Mouse (Mus musculus): ENCODE measurements around the gene Tgm2. TPM values are rescaled to one million over a fixed set of nuclear protein-coding genes. Genes with fewer than 3 reads are reported as not detected.

Tgm2 gene
- polyA plus RNA-seq, 1 experiment: 19.0 TPM

GRCm38 (mm10) chr2:158113591-158114257 lies 32.5 kb downstream of the Tgm2 start:
- 60% methylated on average over 9 of the region's 9 CpGs for WGBS
- H3K4me3 ChIP-seq (replicated peaks; ENCODE audit: control insufficient read depth, low read depth, low read length): no peak overlapping the region
- H3K4me1 ChIP-seq (ENCODE audit: control insufficient read depth, insufficient read depth, low read length): no peaks in the 10 kb centered on the region; the same call in 1 of the 2 replicates
- TF ChIP-seq POLR2A (IDR thresholded peaks at IDR 0.05; ENCODE audit: borderline replicate concordance, control insufficient read depth, low read depth, low read length) (no peak), CTCF (IDR thresholded peaks at IDR 0.05; ENCODE audit: control insufficient read depth, insufficient read depth, low read length) (no peak)
- H3K27ac ChIP-seq (ENCODE audit: control insufficient read depth, insufficient read depth, low read depth, low read length, poor library complexity): no peak overlapping the region

GRCm38 (mm10) chr2:158109516-158109915 lies 36.7 kb downstream of the Tgm2 start:
- 20% methylated on average over 8 of the region's 8 CpGs for WGBS
- TF ChIP-seq CTCF (IDR thresholded peaks at IDR 0.05; ENCODE audit: control insufficient read depth, insufficient read depth, low read length) (no peak), POLR2A (IDR thresholded peaks at IDR 0.05; ENCODE audit: borderline replicate concordance, control insufficient read depth, low read depth, low read length) (no peak)
- Histone ChIP-seq H3K4me1 (ENCODE audit: control insufficient read depth, insufficient read depth, low read length) (no peaks in the 10 kb centered on the region), H3K27ac (ENCODE audit: control insufficient read depth, insufficient read depth, low read depth, low read length, poor library complexity) (no peak overlapping the region), H3K4me3 (replicated peaks; ENCODE audit: control insufficient read depth, low read depth, low read length) (no peak overlapping the region)

DNA sequence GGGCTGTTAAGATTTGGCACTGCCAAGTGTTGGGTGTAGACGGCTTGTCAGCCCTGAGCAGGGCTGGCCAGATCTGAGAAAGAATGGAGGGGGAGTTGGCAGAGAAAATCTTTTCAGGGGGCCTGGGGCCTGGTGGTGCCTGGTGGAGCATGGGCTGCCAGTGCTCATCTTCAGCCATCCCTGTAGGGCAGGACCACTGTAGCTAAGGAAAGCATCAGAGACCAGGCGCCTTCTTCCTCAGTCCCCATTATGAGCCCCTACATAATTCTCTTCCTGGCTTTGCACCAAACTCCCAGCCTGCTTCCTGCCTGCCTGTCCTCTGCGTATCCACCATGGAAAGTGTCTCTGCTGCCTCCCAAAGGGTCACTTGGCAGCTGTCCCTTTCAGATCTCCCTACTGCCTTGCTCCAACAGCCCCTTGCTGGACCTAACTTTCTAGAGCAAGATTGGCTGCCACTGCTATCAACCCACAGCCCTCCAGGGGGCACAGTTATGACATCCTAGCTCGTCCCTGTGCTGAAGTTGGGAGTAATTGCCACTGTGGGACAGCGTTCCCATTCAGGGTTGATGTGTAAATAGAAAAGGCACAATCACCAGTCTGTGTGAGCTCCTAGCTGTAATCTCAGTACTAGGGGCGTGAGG lies 39.2 kb downstream of the Tgm2 start:
- 42% methylated on average over 6 of the region's 6 CpGs for WGBS
- TF ChIP-seq CTCF (IDR thresholded peaks at IDR 0.05; ENCODE audit: control insufficient read depth, insufficient read depth, low read length) (peak; percentile 70), POLR2A (IDR thresholded peaks at IDR 0.05; ENCODE audit: borderline replicate concordance, control insufficient read depth, low read depth, low read length) (no peak)
- H3K4me1 ChIP-seq (ENCODE audit: control insufficient read depth, insufficient read depth, low read length): no peaks in the 10 kb centered on the region
- no peak overlapping the region for H3K4me3 ChIP-seq (replicated peaks; ENCODE audit: control insufficient read depth, low read depth, low read length)
- H3K27ac ChIP-seq (ENCODE audit: control insufficient read depth, insufficient read depth, low read depth, low read length, poor library complexity): no peak overlapping the region

DNA sequence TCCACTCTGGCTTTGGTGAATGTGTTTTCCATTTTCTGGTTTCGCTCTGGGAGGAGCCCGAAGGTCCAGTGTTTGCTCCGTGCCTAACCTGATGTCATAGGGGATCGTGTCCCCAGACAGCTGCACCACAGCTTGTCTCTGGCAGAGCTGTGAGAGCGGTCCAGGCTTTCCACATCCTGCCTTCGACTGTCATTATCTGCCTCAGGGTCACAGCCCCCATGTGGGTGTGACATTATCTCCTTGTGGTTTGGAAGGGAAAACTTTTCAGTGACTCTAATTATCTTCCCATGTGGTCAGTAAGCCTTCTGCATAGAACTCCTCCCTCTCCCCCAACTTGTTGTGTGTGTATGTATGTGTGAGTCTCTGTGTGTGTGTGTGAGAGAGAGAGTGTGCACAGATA lies 40.6 kb downstream of the Tgm2 start:
- Histone ChIP-seq H3K4me1 (ENCODE audit: control insufficient read depth, insufficient read depth, low read length) (no peaks in the 10 kb centered on the region), H3K4me3 (replicated peaks; ENCODE audit: control insufficient read depth, low read depth, low read length) (no peak overlapping the region), H3K27ac (ENCODE audit: control insufficient read depth, insufficient read depth, low read depth, low read length, poor library complexity) (no peak overlapping the region)
- 60% methylated on average over 6 of the region's 6 CpGs for WGBS
- no peak for TF ChIP-seq POLR2A (IDR thresholded peaks at IDR 0.05; ENCODE audit: borderline replicate concordance, control insufficient read depth, low read depth, low read length)
- no peak for TF ChIP-seq CTCF (IDR thresholded peaks at IDR 0.05; ENCODE audit: control insufficient read depth, insufficient read depth, low read length)

DNA sequence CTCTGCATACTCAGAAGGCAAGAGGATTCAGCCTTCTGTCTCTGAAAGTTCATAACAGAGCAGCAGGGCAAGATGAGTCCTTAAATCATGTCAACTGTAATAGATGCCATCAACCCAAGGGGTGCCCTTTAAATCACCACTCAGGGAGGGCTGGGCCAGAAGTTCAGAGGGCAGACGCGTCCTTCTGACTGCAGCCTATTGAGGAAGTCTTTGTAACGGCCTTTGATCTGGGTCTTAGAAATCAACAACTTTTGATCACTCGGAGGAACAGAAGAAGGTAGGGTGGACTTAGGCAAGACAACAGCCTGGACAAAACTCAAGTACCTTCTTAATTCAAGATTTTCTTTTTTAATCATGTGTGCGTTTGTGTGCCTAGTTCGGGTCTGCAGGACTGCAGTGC lies 41.3 kb downstream of the Tgm2 start:
- H3K4me1 ChIP-seq (ENCODE audit: control insufficient read depth, insufficient read depth, low read length): no peaks in the 10 kb centered on the region
- 79% methylated on average over 6 of the region's 6 CpGs for WGBS
- TF ChIP-seq POLR2A (IDR thresholded peaks at IDR 0.05; ENCODE audit: borderline replicate concordance, control insufficient read depth, low read depth, low read length) (no peak), CTCF (IDR thresholded peaks at IDR 0.05; ENCODE audit: control insufficient read depth, insufficient read depth, low read length) (no peak)
- no peak overlapping the region for H3K27ac ChIP-seq (ENCODE audit: control insufficient read depth, insufficient read depth, low read depth, low read length, poor library complexity)
- no peak overlapping the region for H3K4me3 ChIP-seq (replicated peaks; ENCODE audit: control insufficient read depth, low read depth, low read length)

DNA sequence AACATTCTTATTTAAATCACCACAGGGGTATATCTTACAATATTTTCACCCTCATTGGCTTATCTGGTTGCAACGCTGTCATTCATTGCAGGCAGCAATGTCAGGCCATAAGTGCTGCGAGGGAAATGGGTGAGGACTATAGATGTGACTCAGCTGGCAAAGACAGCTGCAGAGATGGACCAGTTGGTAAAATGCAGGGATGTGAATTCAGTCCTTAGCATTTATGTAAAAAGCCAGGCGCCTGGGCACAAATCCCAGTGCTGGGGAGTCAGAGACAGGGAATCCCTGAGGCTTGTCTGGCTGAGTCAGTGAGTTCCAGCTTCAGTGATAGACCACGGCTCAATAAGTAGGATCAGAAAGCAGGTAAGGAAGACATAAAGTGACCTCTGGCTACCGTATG lies 44.5 kb downstream of the Tgm2 start:
- H3K4me1 ChIP-seq (ENCODE audit: control insufficient read depth, insufficient read depth, low read length): no peaks in the 10 kb centered on the region
- WGBS: 82% methylated on average over 5 of the region's 5 CpGs
- H3K4me3 ChIP-seq (replicated peaks; ENCODE audit: control insufficient read depth, low read depth, low read length): no peak overlapping the region
- TF ChIP-seq CTCF (IDR thresholded peaks at IDR 0.05; ENCODE audit: control insufficient read depth, insufficient read depth, low read length) (no peak), POLR2A (IDR thresholded peaks at IDR 0.05; ENCODE audit: borderline replicate concordance, control insufficient read depth, low read depth, low read length) (no peak)
- no peak overlapping the region for H3K27ac ChIP-seq (ENCODE audit: control insufficient read depth, insufficient read depth, low read depth, low read length, poor library complexity)

DNA sequence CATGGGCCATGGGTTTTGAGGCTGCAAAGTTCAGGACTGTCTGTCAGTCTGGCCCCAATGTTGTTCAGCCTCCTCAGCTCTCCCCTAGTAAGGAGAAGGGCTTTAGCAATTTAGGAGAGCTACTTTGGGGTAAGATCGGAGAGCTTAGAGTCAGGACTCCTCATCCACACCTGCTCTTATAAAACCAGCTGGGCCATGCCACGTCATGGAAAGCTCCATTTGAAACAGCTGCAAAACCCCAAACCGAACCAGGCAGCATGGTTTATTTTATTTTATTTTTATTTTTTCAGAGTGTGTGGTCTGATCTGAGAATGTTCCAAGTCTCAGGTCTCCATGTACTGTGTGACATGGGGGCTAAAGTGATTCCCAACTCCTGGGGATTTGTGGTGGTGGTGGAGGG lies 46.7 kb downstream of the Tgm2 start:
- TF ChIP-seq CTCF (IDR thresholded peaks at IDR 0.05; ENCODE audit: control insufficient read depth, insufficient read depth, low read length): no peak
- no peak for TF ChIP-seq POLR2A (IDR thresholded peaks at IDR 0.05; ENCODE audit: borderline replicate concordance, control insufficient read depth, low read depth, low read length)
- Histone ChIP-seq H3K4me3 (replicated peaks; ENCODE audit: control insufficient read depth, low read depth, low read length) (no peak overlapping the region), H3K4me1 (ENCODE audit: control insufficient read depth, insufficient read depth, low read length) (no peaks in the 10 kb centered on the region), H3K27ac (ENCODE audit: control insufficient read depth, insufficient read depth, low read depth, low read length, poor library complexity) (no peak overlapping the region)
- WGBS: 67% methylated on average over 3 of the region's 3 CpGs

- WGBS: 84% methylated on average over 5 of the region's 5 CpGs
- no peak overlapping the region for H3K4me3 ChIP-seq (replicated peaks; ENCODE audit: control insufficient read depth, low read depth, low read length)
- H3K27ac ChIP-seq (ENCODE audit: control insufficient read depth, insufficient read depth, low read depth, low read length, poor library complexity): no peak overlapping the region
- TF ChIP-seq CTCF (IDR thresholded peaks at IDR 0.05; ENCODE audit: control insufficient read depth, insufficient read depth, low read length) (no peak), POLR2A (IDR thresholded peaks at IDR 0.05; ENCODE audit: borderline replicate concordance, control insufficient read depth, low read depth, low read length) (no peak)
- no peaks in the 10 kb centered on the region for H3K4me1 ChIP-seq (ENCODE audit: control insufficient read depth, insufficient read depth, low read length)
Measured at GRCm38 (mm10) chr2:158098730-158099129, 47.5 kb downstream of the Tgm2 start.
